Mouse (Mus musculus) MEL (cell line): Measurements from ENCODE around the gene Znrf3. TPM values are rescaled to one million over a fixed set of nuclear protein-coding genes. Genes with fewer than 3 reads are reported as not detected.
A peak's percentile ranks its signal among the peaks of the same experiment; 100 is the strongest.

ENCODE experiments used
- DNase-seq: peaks from one replicate; pipeline ENCODE4 v3.0.0; 2011; ENCODE audit warnings: low read depth, low spot score
- H3K27ac ChIP-seq: 2 replicates; pipeline ENCODE4 v1.5.1; 2012; ENCODE audit warnings: low read depth, mild to moderate bottlenecking, control low read depth, low read length, moderate library complexity; ENCODE audit not compliant: control insufficient read depth
- H3K27me3 ChIP-seq, 2 experiments: fragments of 150-350 bp in 1 of 2; sonication (generic) in 1 of 2; 2 replicates each; pipeline ENCODE4 v1.6.1; 2012; ENCODE audit warnings: low read length in 2 of 2, mild to moderate bottlenecking in 2 of 2, improper control_type of control experiment in 1 of 2, moderate library complexity in 1 of 2; ENCODE audit not compliant: insufficient read depth in 2 of 2, control insufficient read depth in 1 of 2
- H3K36me3 ChIP-seq, 2 experiments: 2 replicates each; pipeline ENCODE4 v1.6.1; 2012 to 2014; ENCODE audit warnings: low read length in 2 of 2, improper control_type of control experiment in 1 of 2, inconsistent platforms in 1 of 2, mild to moderate bottlenecking in 1 of 2; ENCODE audit not compliant: insufficient read depth in 2 of 2, control insufficient read depth in 1 of 2
- H3K4me1 ChIP-seq, 2 experiments: fragments of 150-350 bp in 1 of 2; sonication (generic) in 1 of 2; 2 replicates each; pipeline ENCODE4 v1.6.1; 2012; ENCODE audit warnings: low read length in 2 of 2, improper control_type of control experiment in 1 of 2, mild to moderate bottlenecking in 1 of 2; ENCODE audit not compliant: insufficient read depth in 2 of 2, control insufficient read depth in 1 of 2
- H3K4me3 ChIP-seq, 2 experiments: fragments of 150-350 bp in 1 of 2; sonication (generic) in 1 of 2; 2 replicates each; pipeline ENCODE4 v1.5.1; 2012; ENCODE audit warnings: low read depth in 2 of 2, low read length in 2 of 2, mild to moderate bottlenecking in 2 of 2, moderate library complexity in 2 of 2, control low read depth in 1 of 2, improper control_type of control experiment in 1 of 2; ENCODE audit not compliant: control insufficient read depth in 1 of 2, insufficient read depth in 1 of 2
- H3K79me2 ChIP-seq: 2 replicates; pipeline ENCODE4 v1.6.1; 2012; ENCODE audit warnings: mild to moderate bottlenecking, low read length, moderate library complexity; ENCODE audit not compliant: control insufficient read depth, poor library complexity, insufficient read depth
- H3K9ac ChIP-seq: 2 replicates; pipeline ENCODE4 v1.6.1; 2012; ENCODE audit warnings: low read depth, mild to moderate bottlenecking, control low read depth, low read length, moderate library complexity; ENCODE audit not compliant: control insufficient read depth, poor library complexity, severe bottlenecking
- H3K9me3 ChIP-seq: fragments of 150-350 bp; sonication (generic); replicated peaks from 2 replicates; pipeline ENCODE4 v1.6.1; 2012; ENCODE audit warnings: mild to moderate bottlenecking, low read length, improper control_type of control experiment, moderate library complexity; ENCODE audit not compliant: insufficient read depth
- CHD1 ChIP-seq: IDR thresholded peaks from 2 replicates; pipeline ENCODE4 v1.6.1; 2012; ENCODE audit warnings: low read depth, mild to moderate bottlenecking, inconsistent platforms, low read length, improper control_type of control experiment
- CTCF ChIP-seq, 3 experiments: IDR thresholded peaks in 2 of 3; conservative IDR thresholded peaks in 1 of 3; 2 replicates each; pipeline ENCODE4 v1.5.1; 2011 to 2012; ENCODE audit warnings: low read length in 3 of 3, low read depth in 2 of 3, mild to moderate bottlenecking in 2 of 3, improper control_type of control experiment in 1 of 3, inconsistent platforms in 1 of 3, mixed read lengths in 1 of 3, moderate library complexity in 1 of 3; ENCODE audit not compliant: control insufficient read depth in 1 of 3, insufficient read depth in 1 of 3, poor library complexity in 1 of 3, severe bottlenecking in 1 of 3
- E2F4 ChIP-seq: IDR thresholded peaks from 2 replicates; pipeline ENCODE4 v1.6.1; 2011; ENCODE audit warnings: low read depth, low read length, improper control_type of control experiment, borderline replicate concordance
- ELF1 ChIP-seq: IDR thresholded peaks from 2 replicates; pipeline ENCODE4 v1.6.1; 2014; ENCODE audit warnings: low read depth, mild to moderate bottlenecking, inconsistent platforms, low read length, improper control_type of control experiment, moderate library complexity
- EP300 ChIP-seq, 2 experiments: IDR thresholded peaks; 2 replicates each; pipeline ENCODE4 v1.6.1; 2011; ENCODE audit warnings: improper control_type of control experiment in 2 of 2, low read length in 2 of 2, low read depth in 1 of 2, mild to moderate bottlenecking in 1 of 2
- HCFC1 ChIP-seq: IDR thresholded peaks from 2 replicates; pipeline ENCODE4 v1.6.1; 2012; ENCODE audit warnings: low read depth, mild to moderate bottlenecking, inconsistent platforms, low read length, improper control_type of control experiment, moderate library complexity
- JUND ChIP-seq: IDR thresholded peaks from 2 replicates; pipeline ENCODE4 v1.6.1; 2011; ENCODE audit warnings: low read depth, mild to moderate bottlenecking, improper control_type of control experiment, low read length
- KAT2A ChIP-seq: conservative IDR thresholded peaks from 2 replicates; pipeline ENCODE4 v1.6.1; 2012; ENCODE audit warnings: low read depth, low read length, improper control_type of control experiment, inconsistent platforms
- MAFK ChIP-seq: IDR thresholded peaks from 2 replicates; pipeline ENCODE4 v1.6.1; 2011; ENCODE audit warnings: low read depth, mild to moderate bottlenecking, low read length, improper control_type of control experiment, borderline replicate concordance
- MAX ChIP-seq: IDR thresholded peaks from 2 replicates; pipeline ENCODE4 v1.6.1; 2011; ENCODE audit warnings: low read length, improper control_type of control experiment
- MYB ChIP-seq: IDR thresholded peaks from 2 replicates; pipeline ENCODE4 v1.6.1; 2011; ENCODE audit warnings: mild to moderate bottlenecking, low read depth, low read length, improper control_type of control experiment
- NELFE ChIP-seq: IDR thresholded peaks from 2 replicates; pipeline ENCODE4 v1.6.1; 2011; ENCODE audit warnings: low read depth, low read length, improper control_type of control experiment
- NRF1 ChIP-seq: IDR thresholded peaks from 2 replicates; pipeline ENCODE4 v1.6.1; 2014; ENCODE audit warnings: low read depth, mild to moderate bottlenecking, inconsistent platforms, low read length, improper control_type of control experiment, moderate library complexity; ENCODE audit not compliant: poor library complexity, insufficient read depth, severe bottlenecking
- POLR2A ChIP-seq, 2 experiments: IDR thresholded peaks; 2 replicates each; pipeline ENCODE4 v1.6.1; 2011 to 2012; ENCODE audit warnings: low read length in 2 of 2, mild to moderate bottlenecking in 2 of 2, control low read depth in 1 of 2, improper control_type of control experiment in 1 of 2, low read depth in 1 of 2, moderate library complexity in 1 of 2; ENCODE audit not compliant: control insufficient read depth in 1 of 2, insufficient read depth in 1 of 2, poor library complexity in 1 of 2
- POLR2AphosphoS5 ChIP-seq: IDR thresholded peaks from 2 replicates; pipeline ENCODE4 v1.6.1; 2012; ENCODE audit warnings: low read depth, borderline replicate concordance, mild to moderate bottlenecking, inconsistent platforms, low read length, moderate library complexity, mixed read lengths
- RCOR1 ChIP-seq: IDR thresholded peaks from 2 replicates; pipeline ENCODE4 v1.6.1; 2012; ENCODE audit warnings: low read depth, mild to moderate bottlenecking, inconsistent platforms, low read length, improper control_type of control experiment
- SIN3A ChIP-seq: IDR thresholded peaks from 2 replicates; pipeline ENCODE4 v1.6.1; 2012; ENCODE audit warnings: low read length, improper control_type of control experiment, inconsistent platforms
- TAL1 ChIP-seq: IDR thresholded peaks from 2 replicates; pipeline ENCODE4 v1.6.1; 2012; ENCODE audit warnings: mild to moderate bottlenecking, inconsistent platforms, low read length, moderate library complexity, mixed read lengths
- TCF12 ChIP-seq: IDR thresholded peaks from 2 replicates; pipeline ENCODE4 v1.6.1; 2014; ENCODE audit warnings: low read depth, mild to moderate bottlenecking, inconsistent platforms, low read length, improper control_type of control experiment, moderate library complexity
- UBTF ChIP-seq: IDR thresholded peaks from 2 replicates; pipeline ENCODE4 v1.6.1; 2012; ENCODE audit warnings: low read depth, mild to moderate bottlenecking, inconsistent platforms, low read length, improper control_type of control experiment, moderate library complexity, borderline replicate concordance; ENCODE audit not compliant: insufficient read depth
- USF2 ChIP-seq, 2 experiments: IDR thresholded peaks; 2 replicates each; pipeline ENCODE4 v1.6.1; 2011 to 2012; ENCODE audit warnings: improper control_type of control experiment in 2 of 2, low read length in 2 of 2, borderline replicate concordance in 1 of 2, inconsistent platforms in 1 of 2, low read depth in 1 of 2, mild to moderate bottlenecking in 1 of 2; ENCODE audit not compliant: insufficient read depth in 1 of 2
- ZC3H11A ChIP-seq: IDR thresholded peaks from 2 replicates; pipeline ENCODE4 v1.6.1; 2012; ENCODE audit warnings: low read depth, mild to moderate bottlenecking, inconsistent platforms, low read length, improper control_type of control experiment
- ZMIZ1 ChIP-seq: IDR thresholded peaks from 2 replicates; pipeline ENCODE4 v1.6.1; 2012; ENCODE audit warnings: low read depth, mild to moderate bottlenecking, inconsistent platforms, low read length, improper control_type of control experiment, moderate library complexity
- polyA plus RNA-seq, 2 experiments: library from polyadenylated mRNA; stranded (reverse) in 1 of 2; unstranded in 1 of 2; fragments of >175 nt in 1 of 2; fragments of >200 nt in 1 of 2; gene quantifications; 2 replicates each; pipeline versions ENCODE4 v1.2.1 to v1.2.4; 2012; ENCODE audit warnings: low replicate concordance in 2 of 2, low read depth in 1 of 2; ENCODE audit not compliant: insufficient read length in 2 of 2, insufficient read depth in 1 of 2, missing spikeins in 1 of 2
- total RNA-seq: library from RNA; depleted of rRNA; stranded (reverse); fragments of 300-350 nt; gene quantifications from 2 replicates; pipeline ENCODE4 v1.2.3, GENCODE M21; 2012

The Znrf3 gene
- total and polyA plus RNA-seq, 3 experiments, result 9.0 to 9.2 TPM; not detected in 1

- no peak for TF ChIP-seq UBTF
- no peak for TF ChIP-seq TAL1
- TF ChIP-seq KAT2A, result no peak; the same call in 1 of the 2 replicates
- no peak; the same call in 1 of the 2 replicates for TF ChIP-seq ZMIZ1
- TF ChIP-seq POLR2AphosphoS5, result no peak
- TF ChIP-seq POLR2A (IDR thresholded peaks at IDR 0.05; ENCODE audit: control insufficient read depth in 1 of 2, insufficient read depth in 1 of 2, low read depth in 1 of 2, low read length in 2 of 2, poor library complexity in 1 of 2), result peak; percentile 93 to 94
- peak; percentile 91 to 99 (median 96) for TF ChIP-seq CTCF (IDR thresholded peaks at IDR 0.05 in 2 of 3, conservative IDR thresholded peaks at IDR 0.05 in 1 of 3; ENCODE audit: control insufficient read depth in 1 of 3, insufficient read depth in 1 of 3, low read depth in 2 of 3, low read length in 3 of 3, poor library complexity in 1 of 3, severe bottlenecking in 1 of 3)
- peak; percentile 28; the same call in 1 of the 2 replicates for TF ChIP-seq TCF12
- TF ChIP-seq MAX, result peak; percentile 61; the same call in 1 of the 2 replicates
- TF ChIP-seq USF2 (IDR thresholded peaks at IDR 0.05; ENCODE audit: borderline replicate concordance in 1 of 2, insufficient read depth in 1 of 2, low read depth in 1 of 2, low read length in 2 of 2), result no peak
- no peak for TF ChIP-seq MAFK
- TF ChIP-seq HCFC1, result peak; percentile 74
- TF ChIP-seq ZC3H11A, result peak; percentile 99
- TF ChIP-seq NRF1, result no peak
- TF ChIP-seq ELF1, result peak; percentile 65; the same call in 1 of the 2 replicates
- TF ChIP-seq E2F4, result no peak
- peak; percentile 83 for TF ChIP-seq SIN3A
- no peak for TF ChIP-seq CHD1
- peak; percentile 86 for TF ChIP-seq NELFE
- peak; percentile 38; the same call in 1 of the 2 replicates for TF ChIP-seq RCOR1
- peak in 1 of 2 experiments; percentile 42; a peak in 1 of 4 replicates for TF ChIP-seq EP300 (IDR thresholded peaks at IDR 0.05; ENCODE audit: low read depth in 1 of 2, low read length in 2 of 2)
Observed at GRCm38 (mm10) chr11:5485193-5486011, 40.8 kb upstream of the Znrf3 start (continued).

GRCm38 (mm10) chr11:5482581-5482980 is 37.9 kb upstream of the Znrf3 start:
- no peak overlapping the region for H3K27ac ChIP-seq
- H3K4me1 ChIP-seq, result peaks cover 0 to 4% of the 10 kb centered on the region in 2 experiments; a peak in 1 of 4 replicates
- H3K9me3 ChIP-seq, result no peaks in the 10 kb centered on the region
- no peak overlapping the region for H3K4me3 ChIP-seq
- no peak overlapping the region for H3K9ac ChIP-seq
- H3K36me3 ChIP-seq, result peaks cover 0 to 4% of the 10 kb centered on the region in 2 experiments; a peak in 2 of 4 replicates
- TF ChIP-seq SIN3A, result no peak
- no peak for TF ChIP-seq MYB
- no peak for TF ChIP-seq JUND
- no peak for TF ChIP-seq NELFE
- TF ChIP-seq TCF12, result no peak
- TF ChIP-seq ELF1, result no peak
- TF ChIP-seq NRF1, result no peak
- TF ChIP-seq MAFK, result no peak
- no peak for TF ChIP-seq CTCF (IDR thresholded peaks at IDR 0.05 in 2 of 3, conservative IDR thresholded peaks at IDR 0.05 in 1 of 3; ENCODE audit: control insufficient read depth in 1 of 3, insufficient read depth in 1 of 3, low read depth in 2 of 3, low read length in 3 of 3, poor library complexity in 1 of 3, severe bottlenecking in 1 of 3)
- TF ChIP-seq RCOR1, result no peak
- no peaks in the 10 kb centered on the region for H3K27me3 ChIP-seq
- peaks cover 11% of the 10 kb centered on the region for H3K79me2 ChIP-seq
- no peak for DNase-seq
